Mouse (Mus musculus): ENCODE results near the gene Smndc1.
"Not testable (repeated sequence)": the region's sequence is repeated elsewhere in the genome, so short reads cannot be mapped to it uniquely, and the experiment has no call there.

Smndc1 gene

GRCm38 (mm10) chr19:53412149-53412848 lies 21.9 kb upstream of the Smndc1 start:
- no peak for DNase-seq (ENCODE audit: low spot score)

- DNase-seq (ENCODE audit: low spot score), result no peak
Observed at GRCm38 (mm10) chr19:53409663-53410307, 19.4 kb upstream of the Smndc1 start.

DNA sequence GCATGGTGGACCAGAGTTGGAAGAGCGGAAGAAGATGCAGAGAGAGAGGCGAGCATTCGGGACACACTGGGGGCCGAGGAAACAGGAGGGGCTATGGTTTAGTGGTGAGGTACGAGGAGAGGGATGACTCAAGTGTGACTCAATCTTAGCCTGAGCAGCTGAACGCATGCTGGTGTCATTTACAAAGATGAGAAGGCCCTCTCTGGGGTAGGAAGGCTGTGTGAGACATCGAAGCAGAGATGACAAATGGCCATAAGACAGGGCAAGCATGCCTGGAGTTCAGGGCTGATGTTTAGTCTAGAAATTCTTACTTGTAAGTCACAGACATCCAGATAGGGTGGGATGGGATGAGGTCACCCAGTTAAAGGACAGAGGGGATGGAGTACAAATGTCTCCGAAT lies 18.0 kb upstream of the Smndc1 start:
- no peak for DNase-seq (ENCODE audit: low spot score)

DNA sequence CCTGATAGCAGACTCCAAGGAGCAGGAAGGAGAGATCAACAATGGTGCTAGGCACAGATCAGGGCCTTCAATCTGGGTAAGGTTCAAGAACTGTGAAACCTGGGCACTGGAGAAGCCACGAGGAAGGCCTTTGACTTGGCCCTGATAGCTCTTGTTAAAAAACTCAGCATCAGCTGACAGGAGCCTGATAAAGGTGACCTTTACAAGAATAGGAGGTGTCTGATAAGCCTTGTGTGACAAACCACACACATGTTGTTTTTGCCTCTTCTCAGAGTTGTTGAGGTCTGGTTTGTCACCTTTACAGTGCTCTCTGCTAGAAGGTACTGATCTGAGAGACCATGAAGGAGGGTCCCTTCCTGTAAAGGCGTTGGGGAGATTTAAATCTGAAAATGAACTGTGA lies 17.0 kb upstream of the Smndc1 start:
- DNase-seq (ENCODE audit: low spot score), result no peak

DNA sequence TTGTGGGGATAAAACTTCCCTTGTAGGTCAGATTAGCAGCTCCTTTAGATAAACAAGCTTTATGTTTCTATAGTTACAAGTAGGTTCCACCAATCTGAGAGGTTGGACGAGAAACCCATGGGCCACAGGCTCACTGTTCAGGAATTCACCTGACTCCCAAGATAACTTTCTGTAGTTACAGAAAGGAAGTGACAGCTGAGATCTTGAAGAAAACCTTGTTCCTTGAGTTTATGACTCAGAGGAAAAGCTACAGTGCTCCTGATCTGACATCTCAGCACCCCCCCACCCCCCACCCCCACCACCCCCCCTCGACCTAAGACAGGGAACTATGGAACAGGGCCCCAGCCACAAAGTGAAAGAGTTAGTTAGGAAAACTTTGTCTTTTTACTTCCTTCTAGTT lies 15.4 kb upstream of the Smndc1 start:
- no peak for DNase-seq (ENCODE audit: low spot score)

GRCm38 (mm10) chr19:53404837-53405356 lies 14.5 kb upstream of the Smndc1 start:
- no peak for DNase-seq (ENCODE audit: low spot score)

DNA sequence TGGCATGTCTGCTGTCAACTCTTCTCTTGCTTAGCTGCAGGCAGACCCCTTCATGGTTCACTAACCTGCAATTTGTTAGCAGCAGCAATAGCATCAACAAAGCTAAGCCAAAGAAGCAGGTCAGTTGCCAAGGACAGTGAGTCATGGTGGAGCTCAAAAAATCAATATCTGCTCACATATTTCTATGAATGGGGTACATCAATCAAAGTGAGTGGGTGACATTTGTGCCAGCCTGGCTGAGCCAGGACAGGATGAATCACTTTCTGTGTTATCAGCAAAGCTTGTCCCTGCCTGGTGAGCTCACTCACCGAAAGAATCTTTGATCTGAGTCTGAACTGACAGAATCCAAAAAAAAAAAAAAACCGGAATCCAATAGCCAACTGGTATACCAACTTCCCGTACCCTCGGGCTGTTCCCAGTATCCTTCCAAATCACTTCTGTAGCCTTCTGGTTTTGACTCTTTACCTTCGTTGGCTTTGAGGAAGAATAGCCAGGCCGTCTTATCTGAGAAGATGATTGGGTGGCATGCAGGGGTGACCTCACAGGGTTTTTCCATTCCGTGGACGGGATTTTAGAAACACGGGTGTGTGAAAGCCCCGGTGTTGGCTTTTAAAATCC lies 13.9 kb upstream of the Smndc1 start:
- no peak for DNase-seq (ENCODE audit: low spot score)

DNA sequence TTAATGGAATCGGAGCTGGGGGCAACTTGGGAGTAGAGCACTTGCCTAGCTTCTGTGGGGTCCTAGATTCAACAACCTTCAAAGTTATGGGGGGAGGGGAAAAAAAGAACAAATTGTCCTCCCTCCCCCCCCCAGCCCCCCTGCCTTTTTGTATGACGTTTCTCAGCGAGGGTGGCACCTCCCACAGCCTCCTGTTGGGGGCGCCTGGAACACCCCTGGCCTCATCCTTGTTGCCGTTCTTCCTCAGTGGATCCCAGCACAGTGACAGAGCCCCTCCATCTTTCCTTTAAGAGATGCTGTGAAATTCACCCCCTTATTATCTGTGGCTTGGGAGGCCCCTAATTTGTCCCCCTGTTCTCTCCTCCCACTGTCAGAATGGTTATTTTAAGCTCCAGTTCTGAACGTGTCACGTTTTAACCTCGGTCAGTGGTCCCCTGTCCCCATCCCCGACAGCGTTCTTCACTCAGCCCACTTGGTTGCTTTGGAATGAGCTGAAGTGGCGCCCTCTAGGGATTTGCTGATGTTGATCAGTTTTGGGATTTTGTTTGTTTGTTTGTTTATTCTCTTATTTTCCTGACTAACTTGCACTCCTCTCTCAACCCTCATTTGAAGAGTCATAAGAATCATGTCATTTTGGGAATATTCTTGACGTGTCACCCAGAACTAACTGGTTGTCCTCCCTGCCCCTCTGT lies 12.5 kb upstream of the Smndc1 start:
- no peak for DNase-seq (ENCODE audit: low spot score)

GRCm38 (mm10) chr19:53400332-53401110 lies 10.1 kb upstream of the Smndc1 start:
- DNase-seq (ENCODE audit: low spot score), result no peak

DNA sequence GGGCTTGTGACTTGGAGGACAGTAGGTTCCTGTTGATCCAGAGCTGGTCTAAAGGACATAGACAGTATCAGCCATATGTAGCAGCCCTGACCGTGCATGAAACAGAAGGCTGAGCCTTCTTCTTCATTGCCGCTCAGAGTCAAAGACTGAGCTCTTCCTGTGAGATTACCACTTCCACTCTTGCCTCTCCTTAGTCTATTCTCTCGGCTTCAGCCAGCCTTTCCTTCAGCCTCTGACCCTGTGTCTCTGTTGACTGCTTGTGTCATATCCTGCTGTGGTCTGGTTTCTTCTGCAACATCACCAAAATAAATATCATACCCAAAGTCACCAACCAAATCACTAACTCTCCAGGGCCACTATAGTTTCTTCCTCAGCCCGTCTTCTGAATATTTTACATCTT lies 8.8 kb upstream of the Smndc1 start:
- no peak for DNase-seq (ENCODE audit: low spot score)

- DNase-seq (ENCODE audit: low spot score), result no peak
Observed at GRCm38 (mm10) chr19:53397451-53398233, 7.3 kb upstream of the Smndc1 start.

DNA sequence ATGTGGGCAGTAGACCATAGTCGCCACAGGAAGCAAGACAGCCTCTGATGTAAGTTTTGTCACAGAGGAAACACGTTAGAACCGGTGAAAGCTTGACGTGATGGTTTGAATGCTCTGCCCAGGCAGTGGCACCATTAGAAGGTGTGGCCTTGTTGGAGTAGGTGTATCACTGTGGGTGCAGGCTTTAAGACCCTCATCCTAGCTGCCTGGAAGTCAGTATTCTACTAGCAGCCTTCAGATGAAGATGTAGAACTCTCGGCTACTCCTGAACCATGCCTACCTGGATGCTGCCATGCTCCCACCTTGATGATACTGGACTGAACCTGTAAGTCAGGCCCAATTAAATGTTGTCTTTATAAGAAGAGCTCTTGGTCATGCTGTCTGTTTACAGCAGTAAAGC lies 5.4 kb upstream of the Smndc1 start:
- DNase-seq (ENCODE audit: low spot score), result not testable (repeated sequence)

DNA sequence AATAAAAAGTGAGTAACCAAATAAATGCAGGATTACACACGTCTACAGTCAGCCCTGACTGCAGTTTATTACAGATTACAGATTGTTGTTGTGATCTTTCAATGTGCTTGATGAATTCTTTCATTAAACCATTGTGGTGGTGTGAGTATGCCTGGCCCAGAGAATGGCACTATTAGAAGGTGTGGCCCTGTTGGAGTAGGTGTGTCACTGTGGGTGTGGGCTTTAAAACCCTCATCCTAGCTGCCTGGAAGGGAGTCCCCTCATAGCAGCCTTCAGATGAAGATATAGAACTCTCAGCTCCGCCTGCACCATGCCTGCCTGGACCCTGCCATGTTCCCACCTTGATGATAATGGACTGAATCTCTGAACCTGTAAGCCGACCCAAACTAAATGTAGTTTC lies 4.6 kb upstream of the Smndc1 start:
- not testable (repeated sequence) for DNase-seq (ENCODE audit: low spot score)

GRCm38 (mm10) chr19:53394552-53394951 lies 4.2 kb upstream of the Smndc1 start:
- DNase-seq (ENCODE audit: low spot score), result peak; percentile 41

- no peak for DNase-seq (ENCODE audit: low spot score)
Observed at GRCm38 (mm10) chr19:53393646-53394045, 3.3 kb upstream of the Smndc1 start.

DNA sequence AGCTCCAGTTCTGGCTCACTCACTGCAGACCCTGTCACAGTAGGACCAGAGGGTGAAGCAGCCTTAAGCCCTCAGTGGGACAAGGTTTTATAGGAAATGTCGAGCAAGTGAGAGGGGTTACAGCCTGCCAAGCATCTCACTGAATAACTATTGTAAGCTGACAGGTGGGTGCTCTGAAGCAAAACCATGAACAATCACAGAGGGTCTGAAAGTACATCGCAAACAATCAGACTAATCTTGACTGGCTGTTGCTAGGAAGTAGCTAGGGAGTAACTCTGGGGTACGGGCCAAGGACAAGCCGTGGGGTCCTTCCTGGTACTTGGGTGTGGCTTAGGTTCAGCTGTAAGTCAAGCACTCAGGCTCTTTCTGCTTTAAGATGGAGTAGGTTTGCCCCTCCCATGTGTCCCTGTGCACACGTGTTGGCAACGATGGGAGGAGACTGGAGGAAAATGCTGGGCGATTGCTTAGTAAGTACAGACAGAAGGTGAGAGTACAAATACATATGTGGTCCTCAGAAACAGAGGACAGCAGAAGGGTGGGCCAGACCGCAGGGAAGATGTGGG lies 2.5 kb upstream of the Smndc1 start:
- DNase-seq (ENCODE audit: low spot score), result no peak

- no peak for DNase-seq (ENCODE audit: low spot score)
Observed at GRCm38 (mm10) chr19:53391787-53392186, 1.4 kb upstream of the Smndc1 start.

DNA sequence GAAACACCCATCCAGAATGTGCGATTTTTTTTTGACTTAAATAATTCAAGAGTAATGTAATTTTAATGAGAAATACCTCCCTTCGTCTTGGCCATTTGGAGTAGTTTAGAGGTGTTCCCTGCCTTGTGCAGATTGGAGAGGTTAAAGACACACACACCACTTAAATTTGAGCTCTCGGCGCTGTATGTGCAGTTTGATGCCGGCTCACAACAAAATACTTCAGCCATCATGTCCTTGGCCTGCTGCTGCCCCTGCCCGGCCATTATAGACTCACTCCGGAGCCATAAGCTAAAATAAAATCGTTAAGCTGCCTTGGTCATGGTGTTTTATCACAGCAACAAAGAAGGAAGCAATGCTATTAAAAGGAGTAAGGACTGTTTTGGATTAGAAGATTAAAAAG lies 1.0 kb upstream of the Smndc1 start:
- no peak for DNase-seq (ENCODE audit: low spot score)

GRCm38 (mm10) chr19:53389851-53390431 lies 437 bp downstream of the Smndc1 start:
- no peak for DNase-seq (ENCODE audit: low spot score)

DNA sequence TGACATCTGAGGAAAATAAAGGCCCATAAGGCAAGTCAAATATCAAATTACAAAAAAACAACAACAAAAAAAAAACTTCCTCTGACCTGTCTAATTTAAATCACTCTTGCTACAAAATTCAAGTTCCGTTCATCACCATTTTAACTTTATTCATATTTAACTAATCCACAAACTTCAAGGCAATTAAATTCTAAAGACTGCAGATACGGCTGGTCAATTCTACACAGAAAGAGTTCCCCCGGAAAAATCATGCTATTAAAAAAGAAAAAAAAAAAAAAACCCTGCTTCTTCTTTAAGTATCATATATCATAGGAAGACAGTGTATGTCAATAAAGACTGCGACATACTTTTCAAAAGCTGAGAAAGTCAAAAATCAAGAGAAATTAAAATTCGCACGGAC lies 961 bp downstream of the Smndc1 start:
- no peak for DNase-seq (ENCODE audit: low spot score)
